Mouse (Mus musculus): ENCODE results near the gene Colec11. TPM values are rescaled to one million over a fixed set of nuclear protein-coding genes. Genes with fewer than 3 reads are reported as not detected.

Colec11 gene
- total and polyA plus RNA-seq, 3 experiments: 0.54 to 0.74 TPM; not detected in 1

DNA sequence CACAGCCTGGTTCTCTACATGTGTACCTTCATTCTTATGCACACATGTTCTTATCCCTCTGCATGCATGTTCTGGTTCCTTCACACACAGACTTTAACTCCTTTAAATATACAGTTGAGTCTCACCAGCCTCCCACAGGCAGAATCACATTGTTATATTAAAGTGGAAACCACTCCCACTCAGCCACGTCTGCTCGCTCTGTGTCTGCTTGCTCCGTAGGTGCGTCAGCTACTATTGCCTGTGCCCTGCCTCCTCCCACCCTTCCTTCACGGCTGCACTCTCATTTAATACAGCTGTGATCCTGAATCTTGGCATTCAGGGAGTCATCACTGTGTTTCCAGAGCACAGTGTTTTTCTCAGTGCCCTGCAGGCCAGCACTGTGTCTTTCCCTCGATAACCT, 10.8 kb downstream of the Colec11 start (continued):
- TF ChIP-seq E2F4 (IDR thresholded peaks at IDR 0.05; ENCODE audit: borderline replicate concordance, low read depth, low read length) (no peak), MYB (IDR thresholded peaks at IDR 0.05; ENCODE audit: low read depth, low read length) (no peak)

DNA sequence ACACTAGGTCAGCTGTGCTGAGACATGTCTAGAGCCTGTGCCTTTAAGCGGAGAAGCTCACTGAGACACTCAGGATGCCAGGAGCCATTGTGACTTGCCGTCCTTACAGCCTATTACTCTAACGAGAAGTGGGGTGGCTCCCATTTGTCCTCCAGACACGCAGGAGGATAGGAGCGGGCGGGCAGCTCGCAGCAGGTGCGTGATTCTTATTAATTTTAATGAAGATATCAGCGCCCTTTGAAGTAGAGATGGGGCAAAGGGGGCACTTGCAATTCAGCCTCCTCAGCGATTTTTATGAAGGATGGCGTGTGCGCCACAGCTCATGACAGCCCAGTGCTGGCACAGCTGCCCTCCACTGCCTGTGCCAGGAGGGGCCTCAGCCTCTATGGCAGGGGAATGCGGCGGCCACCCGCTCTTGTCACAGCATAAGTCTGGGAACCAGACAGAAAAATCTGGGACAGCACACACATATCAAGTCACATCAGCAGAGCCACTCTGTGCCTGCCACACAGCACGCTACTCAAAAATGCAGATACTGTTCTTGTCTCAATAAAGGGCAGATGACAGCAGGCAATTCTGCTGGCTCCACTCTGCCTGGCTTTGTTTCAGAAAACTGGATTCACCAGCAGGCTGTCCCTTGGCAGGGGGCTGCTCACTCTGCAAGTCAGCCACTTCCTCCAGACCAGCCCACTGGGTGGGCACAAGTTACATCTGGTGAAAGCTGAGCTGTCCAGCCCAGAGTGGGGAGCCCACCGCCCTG, 15.5 kb downstream of the Colec11 start:
- H3K79me2 ChIP-seq (ENCODE audit: control insufficient read depth, insufficient read depth, low read length, poor library complexity): no peaks in the 10 kb centered on the region
- H3K4me3 ChIP-seq (ENCODE audit: control insufficient read depth in 1 of 2, insufficient read depth in 1 of 2, low read depth in 2 of 2, low read length in 2 of 2): no peak overlapping the region
- H3K36me3 ChIP-seq (ENCODE audit: control insufficient read depth in 1 of 2, insufficient read depth in 2 of 2, low read length in 2 of 2): no peaks in the 10 kb centered on the region
- H3K4me1 ChIP-seq (ENCODE audit: control insufficient read depth in 1 of 2, insufficient read depth in 2 of 2, low read length in 2 of 2): no peaks in the 10 kb centered on the region
- no peak for DNase-seq (ENCODE audit: low read depth, low spot score)
- H3K9ac ChIP-seq (ENCODE audit: control insufficient read depth, low read depth, low read length, poor library complexity, severe bottlenecking): no peak overlapping the region
- no peaks in the 10 kb centered on the region for H3K27me3 ChIP-seq (ENCODE audit: control insufficient read depth in 1 of 2, insufficient read depth in 2 of 2, low read length in 2 of 2)
- TF ChIP-seq MYB (IDR thresholded peaks at IDR 0.05; ENCODE audit: low read depth, low read length) (no peak), POLR2AphosphoS2 (IDR thresholded peaks at IDR 0.05; ENCODE audit: low read length) (no peak), TAL1 (IDR thresholded peaks at IDR 0.05; ENCODE audit: low read length) (no peak), MEF2A (IDR thresholded peaks at IDR 0.05; ENCODE audit: extremely low read depth, insufficient replicate concordance, low read depth, low read length, poor library complexity, severe bottlenecking) (no peak), GATA1 (IDR thresholded peaks at IDR 0.05; ENCODE audit: low read depth, low read length) (no peak), USF1 (IDR thresholded peaks at IDR 0.05; ENCODE audit: low read depth, low read length) (no peak), RAD21 (IDR thresholded peaks at IDR 0.05; ENCODE audit: low read depth, low read length) (no peak), CHD2 (IDR thresholded peaks at IDR 0.05; ENCODE audit: low read length) (no peak), ETS1 (IDR thresholded peaks at IDR 0.05; ENCODE audit: low read depth, low read length) (no peak), ELF1 (IDR thresholded peaks at IDR 0.05; ENCODE audit: low read depth, low read length) (no peak), POLR2AphosphoS5 (IDR thresholded peaks at IDR 0.05; ENCODE audit: borderline replicate concordance, low read depth, low read length) (no peak), MAFK (IDR thresholded peaks at IDR 0.05; ENCODE audit: borderline replicate concordance, low read depth, low read length) (no peak), USF2 (IDR thresholded peaks at IDR 0.05; ENCODE audit: borderline replicate concordance in 1 of 2, insufficient read depth in 1 of 2, low read depth in 1 of 2, low read length in 2 of 2) (no peak), TBP (IDR thresholded peaks at IDR 0.05; ENCODE audit: low read depth, low read length) (no peak), NELFE (IDR thresholded peaks at IDR 0.05; ENCODE audit: low read depth, low read length) (no peak), ZMIZ1 (IDR thresholded peaks at IDR 0.05; ENCODE audit: low read depth, low read length) (no peak), TCF12 (IDR thresholded peaks at IDR 0.05; ENCODE audit: low read depth, low read length) (no peak)
- H3K27ac ChIP-seq (ENCODE audit: control insufficient read depth, low read depth, low read length): no peak overlapping the region
- no peaks in the 10 kb centered on the region for H3K9me3 ChIP-seq (replicated peaks; ENCODE audit: insufficient read depth, low read length)
